Mouse (Mus musculus) liver, embryonic 11.5 days (tissue): ENCODE data around the gene D930048N14Rik. TPM values are rescaled to one million over a fixed set of nuclear protein-coding genes. Genes with fewer than 3 reads are reported as not detected.
"Not testable (repeated sequence)": the region's sequence is repeated elsewhere in the genome, so short reads cannot be mapped to it uniquely, and the experiment has no call there.

Experiments
- ATAC-seq: fragments of 200-750 bp; cut with Nextera tagmentation; replicated peaks from 2 replicates; pipeline ENCODE4 v1.8.0; 2017; ENCODE audit warnings: moderate number of reproducible peaks, mild to moderate bottlenecking, moderate TSS enrichment, moderate library complexity; ENCODE audit not compliant: low FRiP score
- DNase-seq: peaks from one replicate; pipeline ENCODE4 v3.0.0-alpha.2; 2017; ENCODE audit warnings: low spot score
- H3K27ac ChIP-seq: fragments of 300-500 bp; sonication (generic); 2 replicates; pipeline ENCODE4 v1.5.1; 2014; ENCODE audit warnings: mild to moderate bottlenecking, low read depth, low read length, control low read depth
- H3K27me3 ChIP-seq: fragments of 300-500 bp; sonication (generic); replicated peaks from 2 replicates; pipeline ENCODE4 v1.6.1; 2014; ENCODE audit warnings: low read length, mixed read lengths; ENCODE audit not compliant: control insufficient read depth, insufficient read depth
- H3K36me3 ChIP-seq: fragments of 300-500 bp; sonication (generic); 2 replicates; pipeline ENCODE4 v1.6.1; 2014; ENCODE audit warnings: mild to moderate bottlenecking, low read length, moderate library complexity, mixed read lengths; ENCODE audit not compliant: control insufficient read depth, insufficient read depth
- H3K4me1 ChIP-seq: fragments of 300-500 bp; sonication (generic); replicated peaks from 2 replicates; pipeline ENCODE4 v1.6.1; 2014; ENCODE audit warnings: low read length, mixed read lengths; ENCODE audit not compliant: control insufficient read depth, insufficient read depth
- H3K4me2 ChIP-seq: fragments of 300-500 bp; sonication (generic); 2 replicates; pipeline ENCODE4 v1.6.1; 2014; ENCODE audit warnings: mild to moderate bottlenecking, control low read depth, moderate library complexity
- H3K4me3 ChIP-seq: fragments of 300-500 bp; sonication (generic); 2 replicates; pipeline ENCODE4 v1.5.1; 2014; ENCODE audit warnings: low read depth, low read length, control low read depth
- H3K9ac ChIP-seq: fragments of 300-500 bp; sonication (generic); 2 replicates; pipeline ENCODE4 v1.6.1; 2014; ENCODE audit warnings: low read depth, low read length, control low read depth
- H3K9me3 ChIP-seq: fragments of 300-500 bp; sonication (generic); 2 replicates; pipeline ENCODE4 v1.6.1; 2016; ENCODE audit warnings: low read length, inconsistent platforms, mixed read lengths; ENCODE audit not compliant: control insufficient read depth
- WGBS: fragments of 180-500 bp; shearing (Covaris S2); extraction: QIAGEN DNeasy Blood & Tissue Kit; methylation state at CpG from one replicate; pipeline ENCODE4 v1.1.7; 2014; 5-methylcytosine and 5-hydroxymethylcytosine counted together
- polyA plus RNA-seq: library from polyadenylated mRNA; unstranded; fragments of >200 nt; fragmentation: Nextera tagmentation; extraction: Ambion mirVana; gene quantifications from 2 replicates; pipeline ENCODE4 v1.2.1, GENCODE M21; 2014

Gene D930048N14Rik
- 1.3 and 1.5 TPM in 2 replicates for polyA plus RNA-seq

- peak; percentile 72 for ATAC-seq
- Histone ChIP-seq H3K4me2 (peak within 1 kb of the TSS; percentile 91), H3K4me1 (peaks cover 13% of the 10 kb centered on the region), H3K27ac (no peak within 1 kb of the TSS), H3K9me3 (no peaks in the 10 kb centered on the region), H3K36me3 (no peaks in the 10 kb centered on the region), H3K4me3 (peak within 1 kb of the TSS; percentile 50), H3K27me3 (peaks cover 16% of the 10 kb centered on the region), H3K9ac (peak within 1 kb of the TSS; percentile 11)
- 2% methylated on average over 69 of the region's 70 CpGs for WGBS
- peak; percentile 80 for DNase-seq
Observed at GRCm38 (mm10) chr11:51650691-51651515, at the start of gene D930048N14Rik, which contains the start of gene N4bp3. D930048N14Rik (plus strand) TSS chr11:51650954. N4bp3 (minus strand) TSS chr11:51650842.

GRCm38 (mm10) chr11:51602253-51602652, 48.5 kb upstream of the D930048N14Rik start:
- no peak for DNase-seq
- WGBS = 88% methylated on average over 3 of the region's 3 CpGs
- Histone ChIP-seq H3K4me1 (peaks cover 28% of the 10 kb centered on the region), H3K9ac (no peak overlapping the region), H3K27ac (no peak overlapping the region), H3K9me3 (no peaks in the 10 kb centered on the region), H3K4me3 (no peak overlapping the region), H3K4me2 (no peak overlapping the region), H3K36me3 (peaks cover 81% of the 10 kb centered on the region), H3K27me3 (no peaks in the 10 kb centered on the region)
- ATAC-seq = no peak

DNA sequence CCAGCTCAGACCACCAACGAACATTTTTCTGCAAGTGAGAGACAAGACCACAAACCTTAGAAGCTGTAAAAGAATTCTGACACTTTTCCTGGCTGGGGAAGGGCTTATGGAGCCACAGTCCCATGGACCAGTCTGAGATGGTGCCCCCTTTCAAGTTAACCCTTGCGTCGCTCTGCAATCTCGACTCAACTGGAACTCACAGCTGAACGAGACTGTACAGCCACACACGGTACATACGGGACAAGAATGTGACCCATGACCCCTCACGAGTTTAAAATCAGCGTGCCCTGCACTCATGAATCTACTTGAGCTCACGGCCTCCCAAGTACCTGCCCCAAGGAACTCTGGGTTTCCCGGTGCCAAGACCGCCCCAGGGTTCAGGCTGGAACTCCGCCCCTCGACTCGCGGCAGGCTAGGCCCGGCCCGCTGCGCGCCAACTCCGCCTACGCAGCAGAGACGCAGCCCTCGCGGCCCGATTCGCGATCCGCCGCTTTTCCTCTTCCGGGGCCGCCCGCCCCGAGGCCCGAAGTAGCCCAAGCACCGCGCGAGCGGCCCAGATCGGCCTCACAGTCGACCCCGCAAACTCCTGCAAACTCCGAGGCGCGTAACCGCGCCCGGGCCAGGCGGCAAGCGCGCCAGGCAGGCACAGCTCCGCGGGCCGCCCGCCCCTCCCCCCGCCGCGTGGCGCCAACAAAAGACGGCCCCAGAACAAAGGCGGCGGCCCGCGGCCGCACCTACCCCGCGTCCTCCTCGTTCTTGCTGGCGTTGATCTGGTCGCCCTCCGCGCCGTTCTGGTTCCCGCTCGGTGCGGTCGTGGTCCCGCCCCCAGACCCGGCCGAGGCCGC, 44.9 kb upstream of the D930048N14Rik start:
- ATAC-seq = peak; percentile 62
- Histone ChIP-seq H3K4me3 (peak overlapping the region; percentile 92), H3K27me3 (no peaks in the 10 kb centered on the region), H3K4me2 (peak overlapping the region; percentile 94), H3K4me1 (peaks cover 46% of the 10 kb centered on the region), H3K9me3 (no peaks in the 10 kb centered on the region), H3K36me3 (peaks cover 46% of the 10 kb centered on the region), H3K27ac (peak overlapping the region; percentile 98), H3K9ac (peak overlapping the region; percentile 97)
- DNase-seq = peak; percentile 78
- WGBS = under 1% methylated on average over 81 of the region's 81 CpGs

GRCm38 (mm10) chr11:51606447-51607095, 44.2 kb upstream of the D930048N14Rik start, which contains the start of gene Hnrnpab:
Hnrnpab (minus strand) TSS chr11:51606847.
- peak within 1 kb of the TSS; percentile 98 for H3K27ac ChIP-seq
- H3K4me3 ChIP-seq = peak within 1 kb of the TSS; percentile 92
- H3K9me3 ChIP-seq = no peaks in the 10 kb centered on the region
- peak; percentile 97 for DNase-seq
- ATAC-seq = peak; percentile 87
- H3K27me3 ChIP-seq = no peaks in the 10 kb centered on the region
- peaks cover 43% of the 10 kb centered on the region for H3K4me1 ChIP-seq
- WGBS = under 1% methylated on average over 91 of the region's 91 CpGs
- peak within 1 kb of the TSS; percentile 97 for H3K9ac ChIP-seq
- peaks cover 38% of the 10 kb centered on the region for H3K36me3 ChIP-seq
- peak within 1 kb of the TSS; percentile 94 for H3K4me2 ChIP-seq

DNA sequence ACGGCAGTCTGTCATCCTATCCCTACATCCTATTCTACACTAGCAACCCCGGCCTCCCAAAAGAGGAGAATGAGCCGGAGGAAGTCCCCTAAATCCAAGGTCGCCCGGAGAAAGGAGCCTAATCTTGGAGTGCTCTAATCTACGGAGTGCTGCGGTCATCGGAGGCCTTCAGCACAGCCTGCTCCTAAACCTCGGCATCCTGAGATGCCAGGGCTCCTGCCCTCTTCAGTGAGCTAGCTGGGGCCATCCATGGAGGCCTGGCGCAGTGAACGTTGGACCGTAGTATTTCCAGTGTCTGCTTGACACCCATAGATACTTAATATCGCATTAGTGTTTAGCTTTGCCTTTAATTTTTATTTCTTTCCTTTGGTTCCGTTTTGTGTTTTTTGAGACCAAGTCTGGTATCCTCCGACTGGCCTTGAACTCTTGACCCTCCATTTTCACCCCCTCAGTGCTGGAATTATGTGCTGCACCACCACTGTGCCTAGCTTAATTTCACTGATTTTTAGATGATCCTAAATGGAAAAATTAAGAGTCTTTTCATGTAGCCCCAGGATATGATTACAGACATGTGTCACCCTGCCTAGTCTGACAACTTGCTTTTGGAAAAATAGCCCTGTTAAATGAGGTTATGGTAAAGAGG, 43.5 kb upstream of the D930048N14Rik start:
- Histone ChIP-seq H3K4me2 (peak overlapping the region; percentile 82), H3K4me1 (peaks cover 42% of the 10 kb centered on the region), H3K9me3 (no peaks in the 10 kb centered on the region), H3K36me3 (peaks cover 32% of the 10 kb centered on the region), H3K9ac (peak overlapping the region; percentile 97), H3K27ac (peak overlapping the region; percentile 98), H3K27me3 (no peaks in the 10 kb centered on the region), H3K4me3 (peak overlapping the region; percentile 92)
- 10% methylated on average over 15 of the region's 15 CpGs for WGBS
- ATAC-seq = peak; percentile 50
- no peak for DNase-seq

DNA sequence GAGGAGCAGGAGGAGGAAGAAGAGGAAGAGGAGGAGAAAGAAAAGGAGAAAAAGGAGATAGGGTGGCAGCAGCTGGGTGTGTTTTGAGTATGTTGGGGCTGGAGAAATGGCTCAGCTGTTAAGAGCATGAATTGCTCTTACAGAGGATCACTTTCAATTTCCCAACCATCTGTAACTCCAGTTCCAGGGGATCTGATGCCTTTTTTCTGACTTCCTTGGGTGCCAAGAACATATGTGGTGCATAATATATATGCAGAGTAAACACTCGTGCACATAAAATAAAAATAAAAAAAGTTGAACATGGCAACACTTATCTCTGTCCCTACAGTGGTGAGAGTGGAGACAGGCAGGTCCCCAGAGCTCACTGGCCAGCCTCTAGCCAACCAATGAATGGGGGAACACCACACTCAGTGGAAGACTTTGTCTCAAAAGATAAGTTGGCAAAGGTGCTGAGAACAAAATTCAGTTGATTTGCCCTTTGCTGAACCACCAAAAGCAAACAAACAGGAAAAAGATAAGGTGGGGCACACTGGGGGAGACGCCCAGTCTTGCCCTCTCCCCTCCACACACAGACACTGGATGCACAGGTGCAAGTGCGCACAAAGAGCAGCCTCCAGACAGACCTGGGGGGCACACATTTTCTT, 41.4 kb upstream of the D930048N14Rik start:
- Histone ChIP-seq H3K4me1 (peaks cover 27% of the 10 kb centered on the region), H3K4me2 (peak overlapping the region; percentile 60), H3K4me3 (peak overlapping the region; percentile 27), H3K27ac (peak overlapping the region; percentile 98), H3K27me3 (no peaks in the 10 kb centered on the region), H3K9ac (peak overlapping the region; percentile 46), H3K36me3 (peaks cover 10% of the 10 kb centered on the region), H3K9me3 (no peaks in the 10 kb centered on the region)
- DNase-seq (no peak), ATAC-seq (peak; percentile 71)
- 36% methylated on average over 3 of the region's 3 CpGs for WGBS

DNA sequence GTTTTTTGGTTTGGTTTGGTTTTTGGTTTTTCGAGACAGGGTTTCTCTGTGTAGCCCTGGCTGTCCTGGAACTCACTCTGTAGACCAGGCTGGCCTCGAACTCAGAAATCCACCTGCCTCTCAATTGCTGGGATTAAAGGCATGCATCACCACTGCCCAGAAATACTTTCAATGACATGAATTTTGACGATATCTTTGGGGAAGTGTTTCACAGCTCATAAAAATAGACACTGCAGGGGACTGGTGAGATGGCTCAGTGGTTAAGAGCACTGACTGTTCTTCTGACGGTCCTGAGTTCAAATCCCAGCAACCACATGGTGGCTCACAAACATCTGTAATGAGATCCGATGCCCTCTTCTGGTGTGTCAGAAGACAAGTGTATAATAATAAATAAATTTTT, 40.8 kb upstream of the D930048N14Rik start:
- DNase-seq, ATAC-seq, H3K9ac ChIP-seq, H3K9me3 ChIP-seq, H3K27me3 ChIP-seq, H3K4me3 ChIP-seq, H3K36me3 ChIP-seq: not testable (repeated sequence)
- Histone ChIP-seq H3K4me2 (peak overlapping the region; percentile 60), H3K27ac (peak overlapping the region; percentile 98), H3K4me1 (peaks cover 23% of the 10 kb centered on the region)
- 66% methylated on average over 5 of the region's 5 CpGs for WGBS
